Mouse (Mus musculus) E14TG2a.4 (cell line): Measurements from ENCODE around the gene Mfsd6.

Experiments
- CTCF ChIP-seq: conservative IDR thresholded peaks from 2 replicates; pipeline ENCODE4 v1.5.1; 2014; ENCODE audit warnings: low read length
- NANOG ChIP-seq: IDR thresholded peaks from 2 replicates; pipeline ENCODE4 v1.6.1; 2014; ENCODE audit warnings: borderline replicate concordance, low read length, mixed read lengths

- no peak for TF ChIP-seq CTCF
- no peak for TF ChIP-seq NANOG
These were observed 72.1 kb downstream of the Mfsd6 start for GRCm38 (mm10) chr1:52655153-52655552.
